Mouse (Mus musculus) left cerebral cortex, postnatal 14 days (tissue): ENCODE results near the gene Faf2. TPM values are rescaled to one million over a fixed set of nuclear protein-coding genes. Genes with fewer than 3 reads are reported as not detected.

Source experiments
- DNase-seq, 2 experiments: peaks; one replicate each; pipeline ENCODE4 v3.0.0; 2021 to 2022; ENCODE audit warnings: low spot score in 2 of 2, mixed read lengths in 1 of 2
- intact Hi-C: fragments of 180-260 bp; cut with DNase I; formaldehyde crosslinking; loops from one replicate; pipeline ENCODE4 v1.15.1; 2025
- long read RNA-seq, 2 experiments: library from polyadenylated mRNA; stranded (forward); transcript quantifications; one replicate each; pipeline ENCODE4 v2.0.0; 2021
- total RNA-seq, 2 experiments: library from RNA; stranded (reverse); gene quantifications; 2 replicates each; pipeline ENCODE4 v1.2.3; 2021

Gene Faf2
- total RNA-seq, result 10 to 100 TPM; 47.4 to 57.3 TPM
- long read RNA-seq, experiment 1, full-length matches to known transcripts, result 26 of 59 reads
- long read RNA-seq, experiment 1, partial matches to known transcripts, result 20 of 59 reads
- long read RNA-seq, experiment 1, other reads (novel, unspliced or antisense), result 13 of 59 reads
- long read RNA-seq, experiment 2, full-length matches to known transcripts, result 44 of 67 reads
- long read RNA-seq, experiment 2, partial matches to known transcripts, result 9 of 67 reads
- long read RNA-seq, experiment 2, other reads (novel, unspliced or antisense), result 14 of 67 reads

DNA sequence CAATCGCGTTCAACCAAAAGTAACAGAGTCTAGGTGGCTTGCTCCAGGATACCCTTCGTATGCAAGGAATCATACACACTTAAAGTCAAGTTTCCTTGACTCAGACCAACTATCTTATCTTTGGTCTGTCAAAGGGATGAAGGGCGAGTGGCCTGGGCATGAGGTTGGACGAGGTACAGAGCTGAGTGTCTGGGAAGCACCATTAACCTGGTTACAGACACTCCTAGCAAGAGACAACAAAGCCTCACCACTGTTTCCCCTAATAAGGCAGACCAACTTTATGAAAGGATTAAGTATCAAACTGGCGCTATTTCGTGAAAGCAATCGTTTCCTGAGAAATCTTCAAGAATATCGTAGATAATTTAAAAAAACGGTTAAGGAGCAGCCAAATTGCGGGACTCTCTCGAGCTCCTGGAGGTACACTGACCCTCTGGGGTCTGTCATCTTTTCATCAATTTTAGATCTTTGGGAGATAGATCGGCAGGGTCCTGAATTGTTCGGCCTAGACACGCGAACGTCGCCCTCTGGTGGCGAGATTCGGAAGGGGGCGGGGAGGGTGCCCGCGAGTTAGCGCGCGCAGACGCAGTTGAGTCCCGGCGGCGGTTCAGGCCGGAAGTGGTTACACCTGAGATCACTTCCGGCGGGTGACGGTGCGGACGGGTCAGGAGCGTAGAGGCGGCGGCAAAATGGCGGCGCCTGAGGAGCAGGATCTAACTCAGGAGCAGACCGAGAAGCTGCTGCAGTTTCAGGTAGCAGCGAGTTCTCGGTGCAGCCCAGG, at the start of gene Faf2:
Faf2 (plus strand) TSS at position 630 of the 778 bp plus-strand sequence.
- DNase-seq, result peak; percentile 98 to 100
- intact Hi-C loops, result no loop called here

DNA sequence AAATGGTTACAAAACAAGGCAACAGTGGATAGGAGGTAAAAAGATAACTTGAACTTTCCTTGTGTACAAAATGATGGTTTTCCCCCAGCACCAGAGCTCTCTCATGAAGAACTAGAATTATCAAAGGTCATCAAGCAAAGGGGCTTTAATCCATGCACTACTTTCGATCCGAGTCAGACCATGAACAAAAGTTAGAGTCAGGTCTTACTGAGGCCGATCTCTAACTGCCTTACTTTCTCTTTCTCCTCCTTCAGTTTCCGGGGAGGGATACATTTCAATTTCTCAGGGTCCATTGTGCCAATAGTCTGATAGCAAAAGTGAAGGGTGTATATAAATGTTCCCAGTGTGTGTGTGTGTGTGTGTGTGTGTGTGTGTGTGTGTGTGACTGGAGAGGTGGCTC, 49.0 kb upstream of the Faf2 start:
- intact Hi-C loops, result no loop called here
- DNase-seq, result no peak

DNA sequence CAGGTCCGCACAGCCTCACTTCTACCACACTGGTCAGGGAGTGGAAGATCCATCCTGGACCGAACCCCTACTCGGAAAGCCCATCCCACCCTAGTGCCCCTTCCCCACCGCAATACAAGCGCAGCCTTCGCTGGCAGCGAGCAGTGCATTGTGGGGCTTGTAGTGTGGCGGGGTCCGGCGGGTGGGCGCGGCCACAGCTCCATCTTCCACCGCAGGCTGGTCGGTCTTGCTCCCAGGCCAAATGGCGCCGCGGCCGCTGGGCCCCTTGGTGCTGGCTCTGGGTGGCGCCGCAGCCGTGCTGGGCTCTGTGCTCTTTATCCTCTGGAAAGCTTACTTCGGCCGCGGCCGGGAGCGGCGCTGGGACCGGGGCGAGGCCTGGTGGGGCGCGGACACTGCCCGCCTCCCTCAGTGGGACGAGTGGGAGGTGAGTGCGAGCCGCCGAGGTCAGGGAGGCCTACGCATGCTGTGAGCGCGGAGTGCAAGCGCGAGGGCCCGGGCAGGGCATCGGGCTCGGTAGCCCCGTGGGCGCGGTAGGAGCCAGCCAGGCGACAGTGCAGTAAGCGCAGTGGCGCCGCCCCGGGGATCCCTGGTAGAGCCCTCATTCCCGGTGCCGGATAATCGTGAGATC, 46.6 kb upstream of the Faf2 start, which contains the start of gene Arl10:
Arl10 (plus strand) TSS at position 162 of the 628 bp plus-strand sequence.
- DNase-seq, result peak in 1 of 2 experiments; percentile 73
- intact Hi-C loops, result no loop called here

- no peak for DNase-seq
- intact Hi-C loops, result no loop called here
Measured at GRCm38 (mm10) chr13:54575489-54575888, 46.1 kb upstream of the Faf2 start.

DNA sequence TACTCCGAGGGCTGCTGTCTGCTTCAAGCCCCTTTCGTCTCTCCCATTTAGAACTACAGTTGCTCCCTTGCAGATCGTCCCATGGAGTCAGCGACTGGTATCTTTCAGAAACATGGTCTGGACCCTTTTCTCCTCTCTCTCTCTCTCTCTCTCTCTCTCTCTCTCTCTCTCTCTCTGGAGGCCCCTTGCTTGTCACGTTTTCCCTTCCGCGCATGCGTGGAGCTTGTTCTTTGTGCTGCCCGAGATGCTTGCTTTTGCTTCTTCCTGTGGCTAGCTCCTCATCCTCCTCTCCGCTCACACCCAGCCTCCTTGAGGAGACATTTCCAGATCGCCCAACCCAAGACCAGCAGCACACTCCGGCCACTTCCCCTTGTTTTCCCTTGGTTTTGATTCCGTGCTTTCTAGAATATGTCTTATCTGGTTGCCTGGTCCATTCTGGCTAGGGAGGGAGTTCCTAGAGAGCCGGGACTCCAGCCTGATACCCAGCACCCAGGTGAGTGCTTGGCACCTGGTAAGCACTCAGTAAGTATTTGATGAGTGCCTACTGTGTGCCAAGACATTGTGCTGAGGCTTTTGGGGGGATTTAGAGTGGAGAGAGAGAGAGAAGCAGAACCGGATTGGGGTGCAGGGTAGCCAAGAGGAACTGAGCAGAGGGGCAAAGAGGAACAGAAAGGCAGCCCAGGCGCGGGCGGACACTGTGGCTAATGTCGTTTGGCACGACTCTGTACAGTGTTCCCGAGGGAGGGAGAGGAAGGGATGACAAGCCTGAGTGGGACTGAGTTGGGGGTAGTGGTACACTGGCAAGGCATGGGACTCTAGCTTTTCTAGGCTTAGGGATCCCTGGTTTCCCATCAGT, 43.7 kb upstream of the Faf2 start:
- intact Hi-C loops, result no loop called here
- DNase-seq, result no peak

- no peak for DNase-seq
- intact Hi-C loops, result no loop called here
Measured at GRCm38 (mm10) chr13:54581385-54581784, 40.2 kb upstream of the Faf2 start.

- intact Hi-C loops, result no loop called here
- no peak for DNase-seq
Measured at GRCm38 (mm10) chr13:54582126-54582525, 39.5 kb upstream of the Faf2 start.

GRCm38 (mm10) chr13:54582860-54583259, 38.7 kb upstream of the Faf2 start:
- intact Hi-C loops, result no loop called here
- no peak for DNase-seq

- no peak for DNase-seq
- intact Hi-C loops, result no loop called here
Measured at GRCm38 (mm10) chr13:54585831-54586230, 35.8 kb upstream of the Faf2 start.

DNA sequence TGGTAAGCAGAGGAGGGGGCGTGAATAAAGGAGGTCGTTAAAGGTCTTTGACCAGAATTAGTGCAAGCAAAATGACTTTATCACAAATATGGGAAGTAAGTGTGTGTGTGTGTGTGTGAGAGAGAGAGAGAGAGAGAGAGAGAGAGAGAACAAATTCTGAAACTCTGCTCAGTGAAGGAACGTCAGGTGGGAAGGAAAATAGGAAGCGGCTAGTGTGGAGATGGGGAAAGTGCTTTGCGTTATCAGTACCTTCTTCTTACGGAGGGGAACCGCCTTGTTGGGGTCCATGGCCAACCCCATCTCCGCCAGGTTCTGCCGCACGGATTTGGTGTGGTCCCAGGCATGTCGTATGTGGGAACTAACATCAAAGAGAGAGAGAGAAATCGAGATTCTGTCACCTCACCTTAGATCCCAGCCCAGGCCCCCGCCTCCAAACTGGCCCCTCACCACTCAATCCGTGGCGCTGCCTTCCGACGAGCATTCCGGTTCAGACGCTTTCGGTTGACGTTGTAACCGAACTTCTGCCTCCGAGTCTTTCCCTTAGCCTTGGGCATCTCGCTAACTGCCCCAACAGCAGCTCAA, 32.1 kb upstream of the Faf2 start:
- no peak for DNase-seq
- intact Hi-C loops, result no loop called here

- intact Hi-C loops, result no loop called here
- peak; percentile 97 to 99 for DNase-seq
Measured at GRCm38 (mm10) chr13:54589996-54590951, 31.3 kb upstream of the Faf2 start, which contains the start of the genes Nop16 and Higd2a. Gene Nop16 (minus strand): TSS chr13:54590090. Gene Higd2a (plus strand): TSS chr13:54590207.

- intact Hi-C loops, result no loop called here
- DNase-seq, result no peak
Measured at GRCm38 (mm10) chr13:54591776-54592356, 29.7 kb upstream of the Faf2 start.

DNA sequence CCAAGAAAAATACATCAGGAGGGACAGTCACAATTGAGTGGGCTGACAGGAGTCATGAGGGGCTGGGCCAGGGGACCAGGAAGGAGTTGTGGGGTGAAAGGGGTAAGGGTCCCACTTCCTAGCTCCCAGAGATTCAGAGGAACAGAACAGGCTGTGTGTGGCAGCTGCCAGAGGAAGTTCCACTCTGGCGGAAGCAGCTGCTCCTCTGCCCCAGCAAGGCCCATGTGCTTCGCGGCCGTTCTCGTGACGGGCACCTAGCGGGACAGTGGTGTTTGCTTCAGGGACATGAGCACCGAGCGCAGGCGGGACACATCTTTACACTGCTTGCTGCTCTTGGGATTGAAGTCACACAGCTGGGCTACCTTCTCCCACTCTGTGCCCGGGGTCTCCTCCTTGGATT, 28.0 kb upstream of the Faf2 start:
- intact Hi-C loops, result no loop called here
- no peak for DNase-seq

- no peak for DNase-seq
- intact Hi-C loops, result no loop called here
Measured at GRCm38 (mm10) chr13:54596107-54596690, 25.4 kb upstream of the Faf2 start.

- no peak for DNase-seq
- intact Hi-C loops, result no loop called here
Measured at GRCm38 (mm10) chr13:54596870-54597269, 24.7 kb upstream of the Faf2 start.

DNA sequence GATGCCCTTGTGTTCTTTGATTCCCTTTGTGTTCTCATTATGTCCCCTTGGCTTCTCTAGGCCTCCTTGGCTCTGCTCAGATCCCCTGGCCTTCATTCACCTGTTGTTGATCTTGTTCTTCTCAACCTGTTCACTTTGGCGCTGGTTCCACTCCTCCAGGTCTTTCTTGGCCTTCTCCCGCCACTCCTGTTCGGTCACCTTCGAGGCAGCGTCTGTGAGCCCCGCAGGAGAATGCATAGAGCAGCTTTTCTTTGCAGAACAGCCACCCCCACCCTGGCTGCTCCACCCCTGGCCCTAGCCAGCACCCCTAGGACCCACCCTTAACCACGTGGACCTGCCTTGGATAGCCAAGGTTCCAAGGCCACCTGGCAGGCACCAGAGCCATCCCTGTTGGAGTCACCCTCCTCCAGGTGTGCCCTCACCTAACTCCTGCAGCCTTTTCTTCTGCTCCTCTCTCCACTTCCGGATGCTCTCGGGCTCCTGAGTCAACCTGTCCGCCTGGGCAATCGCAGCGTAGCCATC, 22.9 kb upstream of the Faf2 start:
- intact Hi-C loops, result no loop called here
- DNase-seq, result no peak

DNA sequence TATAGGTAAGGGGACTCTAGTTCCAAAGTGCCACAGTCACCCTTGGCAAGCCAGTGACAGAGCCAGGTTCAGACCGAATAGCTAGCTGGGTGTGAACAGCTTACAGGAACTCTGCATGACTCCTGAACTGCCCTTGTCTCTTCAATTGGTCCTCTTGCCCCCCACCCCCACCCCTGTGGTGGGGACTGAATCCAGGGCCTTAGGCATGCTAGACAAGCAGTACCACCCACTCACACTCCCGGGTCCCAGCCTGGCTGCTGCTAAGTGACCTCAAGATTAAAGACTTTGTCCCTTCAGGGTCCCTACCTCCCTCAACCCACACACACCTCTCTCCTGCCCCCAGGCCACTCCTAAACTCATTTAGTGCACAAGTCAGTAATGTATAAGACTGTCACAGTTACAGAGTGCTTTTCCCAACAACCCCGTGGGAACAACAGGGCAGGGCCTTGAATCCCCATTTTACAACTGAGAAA, 18.9 kb upstream of the Faf2 start:
- intact Hi-C loops, result no loop called here
- DNase-seq, result no peak
